Mouse (Mus musculus): ENCODE measurements around the gene Cd86.

DNA sequence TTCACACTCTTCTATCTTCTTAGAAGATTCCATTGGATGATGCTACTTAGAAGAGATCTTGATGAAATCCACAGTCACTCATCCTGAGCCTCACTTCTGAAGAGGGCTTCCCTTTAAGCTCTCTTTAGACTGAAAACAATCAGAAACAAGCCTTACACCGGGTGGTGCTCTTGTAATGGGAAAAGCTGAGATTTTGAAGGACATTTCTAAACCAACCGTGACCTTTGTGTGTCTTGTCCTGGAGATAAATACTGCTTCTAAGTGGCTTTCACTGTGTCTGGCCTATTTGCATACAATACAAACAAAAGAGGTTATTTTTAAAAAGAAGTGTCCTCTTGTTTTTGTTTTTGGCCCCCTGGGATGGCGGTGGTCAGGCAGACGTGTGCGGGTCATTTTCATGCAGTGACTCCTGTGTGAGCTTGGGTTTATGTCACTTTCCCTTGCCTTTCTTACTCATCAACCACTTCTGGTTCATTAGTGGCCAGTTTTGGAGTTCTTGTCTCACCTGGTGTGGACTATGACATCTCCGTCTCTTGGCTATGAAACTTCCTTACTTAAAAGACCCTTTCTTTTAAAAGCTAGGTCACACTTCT, 14.6 kb downstream of the Cd86 start:
- TF ChIP-seq CTCF (IDR thresholded peaks at IDR 0.05; ENCODE audit: control insufficient read depth, insufficient read depth, insufficient replicate concordance, low read depth, low read length) = no peak
- TF ChIP-seq POLR2A (IDR thresholded peaks at IDR 0.05; ENCODE audit: control insufficient read depth, low read depth, low read length) = no peak
